Mouse (Mus musculus): ENCODE measurements around the gene Rex2. TPM values are rescaled to one million over a fixed set of nuclear protein-coding genes. Genes with fewer than 3 reads are reported as not detected.
"Not testable (repeated sequence)": the region's sequence is repeated elsewhere in the genome, so short reads cannot be mapped to it uniquely, and the experiment has no call there.

Rex2 gene
- polyA plus RNA-seq (2015; fragmentation: Nextera tagmentation; extraction: Ambion mirVana) = not detected in 2 replicates

- H3K36me3 ChIP-seq (ENCODE audit: control insufficient read depth, insufficient read depth, low read length); H3K9me3 ChIP-seq (ENCODE audit: control insufficient read depth, low read length); ATAC-seq (ENCODE audit: low read depth); H3K4me3 ChIP-seq (ENCODE audit: low read length); H3K4me1 ChIP-seq (replicated peaks; ENCODE audit: control insufficient read depth, insufficient read depth, low read length); H3K4me2 ChIP-seq (ENCODE audit: low read depth, low read length); H3K9ac ChIP-seq (ENCODE audit: low read length); H3K27ac ChIP-seq (ENCODE audit: low read length); H3K27me3 ChIP-seq (ENCODE audit: control insufficient read depth, insufficient read depth, low read depth, low read length): not testable (repeated sequence)
- WGBS = no CpG with 5 or more reads among the region's 6 CpGs
Observed at GRCm38 (mm10) chr4:147021550-147021949, at the start of gene Rex2. Gene Rex2 (plus strand): TSS chr4:147021850.

GRCm38 (mm10) chr4:146976581-146976980 is 45.1 kb upstream of the Rex2 start:
- not testable (repeated sequence) for H3K4me3 ChIP-seq (ENCODE audit: low read length); H3K27ac ChIP-seq (ENCODE audit: low read length); H3K4me1 ChIP-seq (replicated peaks; ENCODE audit: control insufficient read depth, insufficient read depth, low read length); H3K9me3 ChIP-seq (ENCODE audit: control insufficient read depth, low read length); H3K9ac ChIP-seq (ENCODE audit: low read length); ATAC-seq (ENCODE audit: low read depth); H3K36me3 ChIP-seq (ENCODE audit: control insufficient read depth, insufficient read depth, low read length); H3K4me2 ChIP-seq (ENCODE audit: low read depth, low read length); H3K27me3 ChIP-seq (ENCODE audit: control insufficient read depth, insufficient read depth, low read depth, low read length)
- WGBS = 10% methylated on average over 2 of the region's 2 CpGs

- not testable (repeated sequence) for H3K9me3 ChIP-seq (ENCODE audit: control insufficient read depth, low read length); H3K9ac ChIP-seq (ENCODE audit: low read length); H3K4me3 ChIP-seq (ENCODE audit: low read length); H3K4me2 ChIP-seq (ENCODE audit: low read depth, low read length); H3K36me3 ChIP-seq (ENCODE audit: control insufficient read depth, insufficient read depth, low read length); H3K27me3 ChIP-seq (ENCODE audit: control insufficient read depth, insufficient read depth, low read depth, low read length); H3K4me1 ChIP-seq (replicated peaks; ENCODE audit: control insufficient read depth, insufficient read depth, low read length); H3K27ac ChIP-seq (ENCODE audit: low read length); ATAC-seq (ENCODE audit: low read depth)
- no CpG with 5 or more reads among the region's 1 CpGs for WGBS
Observed at GRCm38 (mm10) chr4:147018400-147018799, 3.2 kb upstream of the Rex2 start.

GRCm38 (mm10) chr4:147026374-147026773 is 4.7 kb downstream of the Rex2 start:
- H3K9ac ChIP-seq (ENCODE audit: low read length); H3K4me1 ChIP-seq (replicated peaks; ENCODE audit: control insufficient read depth, insufficient read depth, low read length); H3K4me2 ChIP-seq (ENCODE audit: low read depth, low read length); H3K9me3 ChIP-seq (ENCODE audit: control insufficient read depth, low read length); ATAC-seq (ENCODE audit: low read depth); H3K27me3 ChIP-seq (ENCODE audit: control insufficient read depth, insufficient read depth, low read depth, low read length); H3K36me3 ChIP-seq (ENCODE audit: control insufficient read depth, insufficient read depth, low read length); H3K27ac ChIP-seq (ENCODE audit: low read length); H3K4me3 ChIP-seq (ENCODE audit: low read length): not testable (repeated sequence)
- 64% methylated on average over 1 of the region's 1 CpGs for WGBS

- H3K4me2 ChIP-seq (ENCODE audit: low read depth, low read length); H3K9ac ChIP-seq (ENCODE audit: low read length); H3K36me3 ChIP-seq (ENCODE audit: control insufficient read depth, insufficient read depth, low read length); H3K4me1 ChIP-seq (replicated peaks; ENCODE audit: control insufficient read depth, insufficient read depth, low read length); H3K27me3 ChIP-seq (ENCODE audit: control insufficient read depth, insufficient read depth, low read depth, low read length); H3K27ac ChIP-seq (ENCODE audit: low read length); ATAC-seq (ENCODE audit: low read depth); H3K9me3 ChIP-seq (ENCODE audit: control insufficient read depth, low read length); H3K4me3 ChIP-seq (ENCODE audit: low read length): not testable (repeated sequence)
- WGBS = 91% methylated on average over 1 of the region's 2 CpGs
Observed at GRCm38 (mm10) chr4:147031308-147032036, 9.8 kb downstream of the Rex2 start.

GRCm38 (mm10) chr4:147063768-147064167 is 42.1 kb downstream of the Rex2 start:
- not testable (repeated sequence) for ATAC-seq (ENCODE audit: low read depth); H3K4me3 ChIP-seq (ENCODE audit: low read length); H3K9me3 ChIP-seq (ENCODE audit: control insufficient read depth, low read length); H3K27me3 ChIP-seq (ENCODE audit: control insufficient read depth, insufficient read depth, low read depth, low read length); H3K9ac ChIP-seq (ENCODE audit: low read length); H3K36me3 ChIP-seq (ENCODE audit: control insufficient read depth, insufficient read depth, low read length); H3K4me1 ChIP-seq (replicated peaks; ENCODE audit: control insufficient read depth, insufficient read depth, low read length); H3K4me2 ChIP-seq (ENCODE audit: low read depth, low read length); H3K27ac ChIP-seq (ENCODE audit: low read length)
- 100% methylated on average over 2 of the region's 3 CpGs for WGBS

GRCm38 (mm10) chr4:147065861-147066260 is 44.2 kb downstream of the Rex2 start:
- 67% methylated on average over 2 of the region's 3 CpGs for WGBS

GRCm38 (mm10) chr4:147066380-147066779 is 44.7 kb downstream of the Rex2 start:
- H3K36me3 ChIP-seq (ENCODE audit: control insufficient read depth, insufficient read depth, low read length) = not testable (repeated sequence)
- 85% methylated on average over 1 of the region's 1 CpGs for WGBS

More at GRCm38 (mm10) chr4:147065861-147066260, 44.2 kb downstream of the Rex2 start:
- not testable (repeated sequence) for H3K36me3 ChIP-seq (ENCODE audit: control insufficient read depth, insufficient read depth, low read length); ATAC-seq (ENCODE audit: low read depth); H3K9ac ChIP-seq (ENCODE audit: low read length); H3K27me3 ChIP-seq (ENCODE audit: control insufficient read depth, insufficient read depth, low read depth, low read length); H3K4me2 ChIP-seq (ENCODE audit: low read depth, low read length); H3K9me3 ChIP-seq (ENCODE audit: control insufficient read depth, low read length); H3K4me3 ChIP-seq (ENCODE audit: low read length); H3K27ac ChIP-seq (ENCODE audit: low read length); H3K4me1 ChIP-seq (replicated peaks; ENCODE audit: control insufficient read depth, insufficient read depth, low read length)

GRCm38 (mm10) chr4:147095641-147096040 is 74.0 kb downstream of the Rex2 start:
- WGBS = 56% methylated on average over 2 of the region's 2 CpGs
- H3K9me3 ChIP-seq (ENCODE audit: control insufficient read depth, low read length); H3K4me2 ChIP-seq (ENCODE audit: low read depth, low read length); H3K4me1 ChIP-seq (replicated peaks; ENCODE audit: control insufficient read depth, insufficient read depth, low read length); H3K27ac ChIP-seq (ENCODE audit: low read length); H3K27me3 ChIP-seq (ENCODE audit: control insufficient read depth, insufficient read depth, low read depth, low read length); H3K36me3 ChIP-seq (ENCODE audit: control insufficient read depth, insufficient read depth, low read length); H3K4me3 ChIP-seq (ENCODE audit: low read length); H3K9ac ChIP-seq (ENCODE audit: low read length); ATAC-seq (ENCODE audit: low read depth): not testable (repeated sequence)

More at GRCm38 (mm10) chr4:147066380-147066779, 44.7 kb downstream of the Rex2 start:
- not testable (repeated sequence) for H3K4me3 ChIP-seq (ENCODE audit: low read length); H3K4me2 ChIP-seq (ENCODE audit: low read depth, low read length); H3K9ac ChIP-seq (ENCODE audit: low read length); H3K9me3 ChIP-seq (ENCODE audit: control insufficient read depth, low read length); ATAC-seq (ENCODE audit: low read depth); H3K27ac ChIP-seq (ENCODE audit: low read length); H3K27me3 ChIP-seq (ENCODE audit: control insufficient read depth, insufficient read depth, low read depth, low read length); H3K4me1 ChIP-seq (replicated peaks; ENCODE audit: control insufficient read depth, insufficient read depth, low read length)

All from lung, embryonic 16.5 days (tissue).